8 mouse cellular contexts compared by ENCODE assay signal in the genomic region with DNA sequence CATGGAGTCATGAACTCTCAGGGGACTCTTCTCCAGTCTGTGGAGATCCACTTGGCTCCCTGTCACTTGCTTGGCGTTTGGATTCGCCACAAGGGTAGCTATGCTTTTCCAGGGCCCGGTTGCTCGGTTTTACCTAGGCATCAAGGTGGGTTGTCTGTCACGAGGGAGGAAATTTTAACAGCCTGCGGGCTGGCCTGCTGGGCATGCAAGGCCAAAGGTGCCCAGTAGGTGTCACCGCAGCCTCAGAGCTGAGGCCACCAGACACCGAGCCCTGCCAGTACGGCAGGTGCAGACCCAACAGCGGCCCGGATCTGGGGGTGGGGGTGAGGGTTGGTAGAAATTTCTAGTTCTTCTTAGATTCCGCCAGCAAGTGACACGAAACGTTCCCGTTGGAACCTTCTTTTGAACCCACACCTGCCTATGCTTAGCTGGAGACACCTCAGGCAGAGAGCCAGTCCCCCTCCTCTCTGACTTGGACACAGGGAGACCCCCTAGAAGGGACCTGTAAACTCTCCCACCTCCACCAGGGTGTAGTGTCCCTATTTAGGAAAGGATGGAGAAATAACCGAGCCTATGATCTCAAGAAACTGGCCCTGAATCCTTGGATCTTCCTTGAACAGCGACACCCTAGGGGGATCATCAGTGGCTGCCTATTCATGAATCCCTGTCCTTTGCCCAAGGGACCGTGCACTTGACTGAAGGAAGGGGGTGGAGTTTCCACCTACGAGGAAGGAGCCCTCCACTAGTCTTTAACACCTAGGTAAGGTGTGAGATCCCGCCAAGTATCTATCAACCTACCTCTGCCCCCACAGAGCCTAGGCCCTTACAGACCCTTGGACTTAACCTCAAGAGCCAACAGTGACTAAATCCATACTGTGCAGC. TPM values are rescaled to one million over a fixed set of nuclear protein-coding genes. Genes with fewer than 3 reads are reported as not detected.
DNase-seq lines count a peak whose midpoint lies in the region; ATAC-seq and TF ChIP-seq lines count a peak whose summit lies in the region.

No protein-coding gene starts in this region.

- no peak overlapping the region for H3K27ac ChIP-seq in gastrocnemius, adult 2 months
- no peak overlapping the region for H3K27ac ChIP-seq in hindbrain, postnatal 0 days
- peak overlapping the region; percentile 95 for H3K27ac ChIP-seq in small intestine, adult 2 months (ENCODE audit: insufficient read depth, low read depth, low read length)

- peak; percentile 65 for DNase-seq in gastrocnemius, adult 18-20 months (ENCODE audit: low spot score)
- no peak for DNase-seq in gastrocnemius, postnatal 4 days (ENCODE audit: low spot score in 2 of 2)
- peak; percentile 67 for DNase-seq in cerebellum, adult 9-10 months
- DNase-seq in gastrocnemius, adult 2 months: peak; percentile 77
- peak; percentile 78 for DNase-seq in hindbrain, postnatal 0 days (ENCODE audit: low spot score)
- DNase-seq in left cerebral cortex, postnatal 25 days (ENCODE audit: low spot score in 2 of 2): peak; percentile 50

- ATAC-seq in hindbrain, postnatal 0 days: peak; percentile 76
- peak; percentile 82 for ATAC-seq in megakaryocyte progenitor cell, adult 5-6 weeks (replicated peaks; ENCODE audit: poor library complexity)

- intact Hi-C loops in gastrocnemius, adult 2 months (cut with DNase I): loop anchor here (2.0 to 5.0 kb wide), 2 partner anchors 68 to 303 kb away; no protein-coding TSS in a partner anchor
- intact Hi-C loops in left cerebral cortex, postnatal 25 days (cut with DNase I): loop anchor here (2.0 kb wide), 1 partner anchor 68 kb away; no protein-coding TSS in a partner anchor

- TF ChIP-seq POLR2A in small intestine, adult 2 months (IDR thresholded peaks at IDR 0.05; ENCODE audit: low read depth, low read length): no peak

- no peaks in the 10 kb centered on the region for H3K9me3 ChIP-seq in hindbrain, postnatal 0 days (ENCODE audit: low read length)

- peaks cover 68% of the 10 kb centered on the region for H3K27me3 ChIP-seq in hindbrain, postnatal 0 days (ENCODE audit: insufficient read depth, low read length)
- no peaks in the 10 kb centered on the region for H3K27me3 ChIP-seq in small intestine, adult 2 months (ENCODE audit: control insufficient read depth, insufficient read depth, low read length)

- H3K4me2 ChIP-seq in hindbrain, postnatal 0 days (ENCODE audit: low read depth, low read length): peak overlapping the region; percentile 53

- H3K4me1 ChIP-seq in hindbrain, postnatal 0 days (ENCODE audit: insufficient read depth, low read length): peaks cover 12% of the 10 kb centered on the region
- H3K4me1 ChIP-seq in small intestine, adult 2 months (ENCODE audit: control insufficient read depth, insufficient read depth, insufficient read length, low read length): peaks cover 9% of the 10 kb centered on the region

- H3K4me3 ChIP-seq in gastrocnemius, adult 2 months: peak overlapping the region; percentile 60
- no peak overlapping the region for H3K4me3 ChIP-seq in hindbrain, postnatal 0 days (ENCODE audit: low read length)
- peak overlapping the region; percentile 81 for H3K4me3 ChIP-seq in small intestine, adult 2 months (ENCODE audit: low read depth, low read length)

- no peak overlapping the region for H3K9ac ChIP-seq in hindbrain, postnatal 0 days (replicated peaks; ENCODE audit: low read length)

- H3K36me3 ChIP-seq in hindbrain, postnatal 0 days (ENCODE audit: insufficient read depth, low read length): no peaks in the 10 kb centered on the region
- peaks cover 36% of the 10 kb centered on the region for H3K36me3 ChIP-seq in small intestine, adult 2 months (ENCODE audit: control insufficient read depth, insufficient read depth, low read length)

- peak; percentile 89; the same call in 1 of the 2 replicates for TF ChIP-seq CTCF in gastrocnemius, adult 2 months (IDR thresholded peaks at IDR 0.05)
- TF ChIP-seq CTCF in hindbrain, postnatal 0 days (IDR thresholded peaks at IDR 0.05; ENCODE audit: low read depth): peak; percentile 87
- TF ChIP-seq CTCF in small intestine, adult 2 months (IDR thresholded peaks at IDR 0.05; ENCODE audit: extremely low read depth, insufficient read length, insufficient replicate concordance, low read depth, low read length): peak; percentile 75

- WGBS in hindbrain, postnatal 0 days: 2% methylated on average over 20 of the region's 20 CpGs
- 2% methylated on average over 20 of the region's 20 CpGs for WGBS in small intestine, adult 2 months

RNA-seq across cellular contexts. Expression of a gene that starts 2.4 kb away (rescaled TPM):
- total RNA-seq in gastrocnemius, adult 18-20 months (2021): under 1 TPM; 0.16 to 0.26 TPM
- total RNA-seq in gastrocnemius, postnatal 4 days (2021): under 1 TPM; 0.15 to 0.21 TPM
- under 1 TPM; 0.11 to 0.18 TPM for total RNA-seq in gastrocnemius, adult 2 months (2021)
- total RNA-seq in hindbrain, postnatal 0 days (2014; rRNA removed): 0.18 and 0.31 TPM in 2 replicates
- 0.11 and 0.25 TPM in 2 replicates for polyA plus RNA-seq in hindbrain, postnatal 0 days (2015; fragmentation: Nextera tagmentation; extraction: Ambion mirVana)
- total RNA-seq in left cerebral cortex, postnatal 25 days (2021): under 1 TPM; 0.21 to 0.41 TPM
- total RNA-seq in megakaryocyte progenitor cell, adult 5-6 weeks (2015): 0.07 TPM in 1 of 2 replicates, not detected in the other
- not detected in 2 replicates for total RNA-seq in megakaryocyte progenitor cell, adult 5-6 weeks (2017)
- polyA plus RNA-seq in small intestine, adult 2 months (2012; rRNA removed): 67.5 and 198 TPM in 2 replicates

RNA-seq across cellular contexts. Expression of a gene that starts 13.6 kb away (rescaled TPM):
- not detected for total RNA-seq in gastrocnemius, adult 18-20 months (2021)
- not detected for total RNA-seq in gastrocnemius, postnatal 4 days (2021)
- not detected for total RNA-seq in gastrocnemius, adult 2 months (2021)
- 2.7 and 4.7 TPM in 2 replicates for total RNA-seq in hindbrain, postnatal 0 days (2014; rRNA removed)
- 1.1 and 1.3 TPM in 2 replicates for polyA plus RNA-seq in hindbrain, postnatal 0 days (2015; fragmentation: Nextera tagmentation; extraction: Ambion mirVana)
- 1 to 10 TPM; 2.1 to 2.4 TPM for total RNA-seq in left cerebral cortex, postnatal 25 days (2021)
- total RNA-seq in megakaryocyte progenitor cell, adult 5-6 weeks (2015): not detected in 2 replicates
- not detected in 2 replicates for total RNA-seq in megakaryocyte progenitor cell, adult 5-6 weeks (2017)
- 0.03 and 0.15 TPM in 2 replicates for polyA plus RNA-seq in small intestine, adult 2 months (2012; rRNA removed)

RNA-seq across cellular contexts. Expression of a gene that starts 56.1 kb away (rescaled TPM):
- total RNA-seq in gastrocnemius, adult 18-20 months (2021): not detected
- not detected for total RNA-seq in gastrocnemius, postnatal 4 days (2021)
- total RNA-seq in gastrocnemius, adult 2 months (2021): not detected
- total RNA-seq in hindbrain, postnatal 0 days (2014; rRNA removed): 2.0 TPM in 1 of 2 replicates, not detected in the other
- polyA plus RNA-seq in hindbrain, postnatal 0 days (2015; fragmentation: Nextera tagmentation; extraction: Ambion mirVana): 1.6 and 1.7 TPM in 2 replicates
- total RNA-seq in left cerebral cortex, postnatal 25 days (2021): not detected
- total RNA-seq in megakaryocyte progenitor cell, adult 5-6 weeks (2015): not detected in 2 replicates
- total RNA-seq in megakaryocyte progenitor cell, adult 5-6 weeks (2017): not detected in 2 replicates
- 0.86 and 1.1 TPM in 2 replicates for polyA plus RNA-seq in small intestine, adult 2 months (2012; rRNA removed)

Comparison
In these comparisons a context has a peak if more than half of its experiments do, and no peak if none do; other contexts are left out.
1. DNase-seq: peak in gastrocnemius, adult 18-20 months (single experiment), cerebellum, adult 9-10 months (single experiment), gastrocnemius, adult 2 months (single experiment), hindbrain, postnatal 0 days (single experiment) and left cerebral cortex, postnatal 25 days (2 of 2); none in gastrocnemius, postnatal 4 days (0 of 2).
2. Peak in every context shown above with its lines, with median percentiles within 50 percentile points of each other: CTCF ChIP-seq.